Mouse (Mus musculus) lung, postnatal 10 days (tissue): Measurements from ENCODE around the gene Dcdc2c.
A peak's percentile ranks its signal among the peaks of the same experiment; 100 is the strongest.

ENCODE experiments used
- DNase-seq: peaks from one replicate; pipeline ENCODE4 v3.0.0; 2021

Gene Dcdc2c

GRCm38 (mm10) chr12:28436536-28436935 lies 115.7 kb downstream of the Dcdc2c start:
- no peak for DNase-seq

- no peak for DNase-seq
Measured at GRCm38 (mm10) chr12:28432729-28433067, 119.5 kb downstream of the Dcdc2c start.

- DNase-seq = peak; percentile 76
Measured at GRCm38 (mm10) chr12:28431832-28432728, 120.1 kb downstream of the Dcdc2c start.

GRCm38 (mm10) chr12:28429856-28430255 lies 122.3 kb downstream of the Dcdc2c start:
- no peak for DNase-seq

GRCm38 (mm10) chr12:28416957-28417356 lies 135.2 kb downstream of the Dcdc2c start:
- DNase-seq = no peak

GRCm38 (mm10) chr12:28407656-28408405 lies 144.4 kb downstream of the Dcdc2c start:
- DNase-seq = no peak

- no peak for DNase-seq
Measured at GRCm38 (mm10) chr12:28402256-28402655, 149.9 kb downstream of the Dcdc2c start.

- DNase-seq = no peak
Measured at GRCm38 (mm10) chr12:28401372-28401771, 150.8 kb downstream of the Dcdc2c start.

GRCm38 (mm10) chr12:28392129-28392528 lies 160.1 kb downstream of the Dcdc2c start:
- DNase-seq = no peak
